Mouse (Mus musculus) heart, embryonic 16.5 days (tissue): Measurements from ENCODE around the gene Hnrnpa1. TPM values are rescaled to one million over a fixed set of nuclear protein-coding genes. Genes with fewer than 3 reads are reported as not detected.

ENCODE experiments used
- ATAC-seq: fragments of 200-750 bp; cut with Nextera tagmentation; replicated peaks from 2 replicates; pipeline ENCODE4 v1.8.0; 2017; ENCODE audit warnings: moderate number of reproducible peaks; ENCODE audit not compliant: insufficient read depth, low FRiP score; ENCODE audit errors: extremely low read depth
- H3K27ac ChIP-seq: fragments of 300-500 bp; sonication (generic); 2 replicates; pipeline ENCODE4 v1.5.1; 2014; ENCODE audit warnings: mild to moderate bottlenecking, low read length, control low read depth, moderate library complexity
- H3K27me3 ChIP-seq: fragments of 300-500 bp; sonication (generic); 2 replicates; pipeline ENCODE4 v1.6.1; 2014; ENCODE audit warnings: low read length, mixed read lengths; ENCODE audit not compliant: control insufficient read depth, insufficient read depth
- H3K36me3 ChIP-seq: fragments of 300-500 bp; sonication (generic); 2 replicates; pipeline ENCODE4 v1.6.1; 2014; ENCODE audit not compliant: control insufficient read depth, insufficient read depth
- H3K4me1 ChIP-seq: fragments of 300-500 bp; sonication (generic); 2 replicates; pipeline ENCODE4 v1.6.1; 2014; ENCODE audit warnings: low read length, mixed read lengths; ENCODE audit not compliant: control insufficient read depth, insufficient read depth
- H3K4me2 ChIP-seq: fragments of 300-500 bp; sonication (generic); 2 replicates; pipeline ENCODE4 v1.6.1; 2014; ENCODE audit warnings: low read depth, mild to moderate bottlenecking, control low read depth, low read length
- H3K4me3 ChIP-seq: fragments of 300-500 bp; sonication (generic); 2 replicates; pipeline ENCODE4 v1.5.1; 2014; ENCODE audit warnings: mild to moderate bottlenecking, control low read depth, low read length
- H3K9ac ChIP-seq: fragments of 300-500 bp; sonication (generic); 2 replicates; pipeline ENCODE4 v1.6.1; 2014; ENCODE audit warnings: low read length, control low read depth
- H3K9me3 ChIP-seq: fragments of 300-500 bp; sonication (generic); replicated peaks from 2 replicates; pipeline ENCODE4 v1.6.1; 2016; ENCODE audit warnings: low read length; ENCODE audit not compliant: control insufficient read depth
- WGBS: fragments of 180-500 bp; shearing (Covaris S2); extraction: QIAGEN DNeasy Blood & Tissue Kit; methylation state at CpG from one replicate; pipeline ENCODE4 v1.1.7; 2014; 5-methylcytosine and 5-hydroxymethylcytosine counted together
- polyA plus RNA-seq: library from polyadenylated mRNA; unstranded; fragments of >200 nt; fragmentation: Nextera tagmentation; extraction: Ambion mirVana; gene quantifications from 2 replicates; pipeline ENCODE4 v1.2.1, GENCODE M21; 2015

Gene Hnrnpa1
- polyA plus RNA-seq, 1 experiment from 2014 or later = 344 TPM

GRCm38 (mm10) chr15:103214971-103215907, 25.0 kb upstream of the Hnrnpa1 start:
- peaks cover 19% of the 10 kb centered on the region for H3K36me3 ChIP-seq
- peak overlapping the region; percentile 83 for H3K4me2 ChIP-seq
- peak; percentile 95 for ATAC-seq
- WGBS = 3% methylated on average over 15 of the region's 15 CpGs
- H3K9me3 ChIP-seq = no peaks in the 10 kb centered on the region
- H3K4me3 ChIP-seq = peak overlapping the region; percentile 57
- H3K27ac ChIP-seq = peak overlapping the region; percentile 92
- H3K27me3 ChIP-seq = no peaks in the 10 kb centered on the region
- H3K4me1 ChIP-seq = peaks cover 23% of the 10 kb centered on the region
- H3K9ac ChIP-seq = peak overlapping the region; percentile 72

- no peaks in the 10 kb centered on the region for H3K27me3 ChIP-seq
- no peak overlapping the region for H3K9ac ChIP-seq
- H3K4me3 ChIP-seq = no peak overlapping the region
- peak overlapping the region; percentile 92 for H3K27ac ChIP-seq
- H3K4me1 ChIP-seq = peaks cover 28% of the 10 kb centered on the region
- no peaks in the 10 kb centered on the region for H3K9me3 ChIP-seq
- 50% methylated on average over 2 of the region's 2 CpGs for WGBS
- ATAC-seq = no peak
- peaks cover 11% of the 10 kb centered on the region for H3K36me3 ChIP-seq
- H3K4me2 ChIP-seq = peak overlapping the region; percentile 83
Observed at GRCm38 (mm10) chr15:103216052-103216451, 24.2 kb upstream of the Hnrnpa1 start.

- ATAC-seq = 0 out of 2 replicates have a peak, but pooled peaks have one; percentile 49
- H3K4me1 ChIP-seq = peaks cover 21% of the 10 kb centered on the region
- H3K4me3 ChIP-seq = no peak overlapping the region
- H3K4me2 ChIP-seq = no peak overlapping the region
- H3K27ac ChIP-seq = peak overlapping the region; percentile 75
- 7% methylated on average over 3 of the region's 3 CpGs for WGBS
- no peak overlapping the region for H3K9ac ChIP-seq
- no peaks in the 10 kb centered on the region for H3K36me3 ChIP-seq
- no peaks in the 10 kb centered on the region for H3K9me3 ChIP-seq
- H3K27me3 ChIP-seq = no peaks in the 10 kb centered on the region
Observed at GRCm38 (mm10) chr15:103220785-103221184, 19.4 kb upstream of the Hnrnpa1 start.

- Histone ChIP-seq H3K4me1 (peaks cover 16% of the 10 kb centered on the region), H3K27ac (peak overlapping the region; percentile 75), H3K9me3 (no peaks in the 10 kb centered on the region), H3K4me2 (no peak overlapping the region), H3K4me3 (no peak overlapping the region), H3K36me3 (no peaks in the 10 kb centered on the region), H3K9ac (0 out of 2 replicates have a peak overlapping the region, but pooled peaks have one; percentile 16), H3K27me3 (no peaks in the 10 kb centered on the region)
- no peak for ATAC-seq
- 63% methylated on average over 1 of the region's 1 CpGs for WGBS
Observed at GRCm38 (mm10) chr15:103221386-103221785, 18.8 kb upstream of the Hnrnpa1 start.

- WGBS = 95% methylated on average over 2 of the region's 2 CpGs
- Histone ChIP-seq H3K9me3 (no peaks in the 10 kb centered on the region), H3K27ac (no peak overlapping the region), H3K36me3 (no peaks in the 10 kb centered on the region), H3K9ac (no peak overlapping the region), H3K4me3 (no peak overlapping the region), H3K4me2 (no peak overlapping the region), H3K27me3 (no peaks in the 10 kb centered on the region), H3K4me1 (peaks cover 23% of the 10 kb centered on the region)
- no peak for ATAC-seq
Observed at GRCm38 (mm10) chr15:103224161-103224560, 16.1 kb upstream of the Hnrnpa1 start.

- WGBS = 79% methylated on average over 3 of the region's 3 CpGs
- H3K4me3 ChIP-seq = no peak overlapping the region
- H3K27me3 ChIP-seq = no peaks in the 10 kb centered on the region
- H3K9ac ChIP-seq = no peak overlapping the region
- ATAC-seq = no peak
- H3K4me2 ChIP-seq = no peak overlapping the region
- no peaks in the 10 kb centered on the region for H3K9me3 ChIP-seq
- no peaks in the 10 kb centered on the region for H3K36me3 ChIP-seq
- peaks cover 17% of the 10 kb centered on the region for H3K4me1 ChIP-seq
- H3K27ac ChIP-seq = no peak overlapping the region
Observed at GRCm38 (mm10) chr15:103227022-103227421, 13.2 kb upstream of the Hnrnpa1 start.

GRCm38 (mm10) chr15:103227572-103227971, 12.7 kb upstream of the Hnrnpa1 start:
- Histone ChIP-seq H3K36me3 (no peaks in the 10 kb centered on the region), H3K9me3 (no peaks in the 10 kb centered on the region), H3K4me2 (no peak overlapping the region), H3K27me3 (no peaks in the 10 kb centered on the region), H3K4me1 (peaks cover 17% of the 10 kb centered on the region), H3K4me3 (no peak overlapping the region), H3K9ac (no peak overlapping the region), H3K27ac (no peak overlapping the region; the same call in 1 of the 2 replicates)
- no peak for ATAC-seq
- WGBS = 61% methylated on average over 2 of the region's 2 CpGs

- Histone ChIP-seq H3K4me3 (no peak overlapping the region), H3K4me1 (peaks cover 17% of the 10 kb centered on the region), H3K4me2 (no peak overlapping the region), H3K9ac (no peak overlapping the region), H3K27ac (peak overlapping the region; percentile 77), H3K27me3 (no peaks in the 10 kb centered on the region), H3K36me3 (no peaks in the 10 kb centered on the region), H3K9me3 (no peaks in the 10 kb centered on the region)
- peak; percentile 65 for ATAC-seq
- WGBS = 28% methylated on average over 2 of the region's 2 CpGs
Observed at GRCm38 (mm10) chr15:103228904-103229303, 11.3 kb upstream of the Hnrnpa1 start.

GRCm38 (mm10) chr15:103233119-103233518, 7.1 kb upstream of the Hnrnpa1 start:
- Histone ChIP-seq H3K4me2 (no peak overlapping the region), H3K27ac (no peak overlapping the region), H3K27me3 (no peaks in the 10 kb centered on the region), H3K9me3 (no peaks in the 10 kb centered on the region), H3K4me3 (no peak overlapping the region), H3K9ac (no peak overlapping the region), H3K4me1 (peaks cover 16% of the 10 kb centered on the region), H3K36me3 (peaks cover 4% of the 10 kb centered on the region; the same call in 1 of the 2 replicates)
- 59% methylated on average over 2 of the region's 2 CpGs for WGBS
- no peak for ATAC-seq
